Mouse (Mus musculus) spleen, adult 2 months (tissue): ENCODE data around the gene Ifit2. TPM values are rescaled to one million over a fixed set of nuclear protein-coding genes. Genes with fewer than 3 reads are reported as not detected.
"Not testable (repeated sequence)": the region's sequence is repeated elsewhere in the genome, so short reads cannot be mapped to it uniquely, and the experiment has no call there.

Source experiments
- DNase-seq, 2 experiments: peaks; one replicate each; pipeline versions ENCODE4 v3.0.0 to v3.0.0-alpha.2; 2012 to 2021; ENCODE audit warnings: low spot score in 2 of 2, low read depth in 1 of 2
- H3K27ac ChIP-seq: fragments of 200-500 bp; 2 replicates; pipeline ENCODE4 v1.5.1; 2012; ENCODE audit warnings: low read length, inconsistent platforms; ENCODE audit not compliant: insufficient read depth
- H3K27me3 ChIP-seq: fragments of 200-500 bp; 2 replicates; pipeline ENCODE4 v1.6.1; 2012; ENCODE audit warnings: mild to moderate bottlenecking, moderate library complexity, low read length, inconsistent platforms; ENCODE audit not compliant: control insufficient read depth, insufficient read depth
- H3K36me3 ChIP-seq: fragments of 200-500 bp; 2 replicates; pipeline ENCODE4 v1.6.1; 2012; ENCODE audit warnings: mild to moderate bottlenecking, low read length, inconsistent platforms; ENCODE audit not compliant: control insufficient read depth, insufficient read depth
- H3K4me1 ChIP-seq: fragments of 200-500 bp; 2 replicates; pipeline ENCODE4 v1.6.1; 2011; ENCODE audit warnings: inconsistent platforms; ENCODE audit not compliant: control insufficient read depth, insufficient read depth, insufficient read length
- H3K4me3 ChIP-seq: fragments of 200-500 bp; 2 replicates; pipeline ENCODE4 v1.5.1; 2011; ENCODE audit warnings: mild to moderate bottlenecking, inconsistent platforms; ENCODE audit not compliant: insufficient read depth, insufficient read length; ENCODE audit errors: extremely low read depth
- CTCF ChIP-seq: fragments of 200-500 bp; IDR thresholded peaks from 2 replicates; pipeline ENCODE4 v1.5.1; 2011; ENCODE audit warnings: mild to moderate bottlenecking, inconsistent platforms; ENCODE audit not compliant: insufficient read depth, insufficient read length, insufficient replicate concordance; ENCODE audit errors: extremely low read depth
- POLR2A ChIP-seq: fragments of 200-500 bp; IDR thresholded peaks from 2 replicates; pipeline ENCODE4 v1.6.1; 2011; ENCODE audit warnings: low read depth, low read length, inconsistent platforms
- WGBS: fragments of 180-500 bp; shearing (Covaris S2); methylation state at CpG from one replicate; pipeline ENCODE4 v1.1.7; 2018; 5-methylcytosine and 5-hydroxymethylcytosine counted together
- polyA plus RNA-seq: library from polyadenylated mRNA; depleted of rRNA; stranded (reverse); fragments of >200 nt; gene quantifications from 2 replicates; pipeline ENCODE4 v1.2.3, GENCODE M21; 2012

Ifit2 gene
- polyA plus RNA-seq, 1 experiment = 0.83 TPM

DNA sequence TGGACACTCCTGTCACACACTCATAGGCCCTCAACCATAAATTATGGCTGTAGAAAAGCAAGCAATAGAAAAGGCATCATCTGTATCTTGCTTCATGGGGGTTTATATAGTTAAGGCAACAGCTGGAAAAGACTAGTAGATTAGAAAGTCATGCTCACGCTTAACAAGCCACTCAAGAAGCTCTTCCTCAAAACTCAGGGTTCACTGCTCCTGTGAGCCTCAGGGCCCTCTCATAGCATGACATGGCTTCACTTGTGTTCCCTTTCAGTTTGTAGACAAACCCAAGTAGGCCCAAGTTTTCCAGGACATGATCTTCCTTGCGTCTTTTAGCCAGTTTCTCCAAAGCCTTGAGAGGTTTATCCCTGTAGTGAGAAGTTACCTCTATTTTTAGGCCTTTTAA, 43.0 kb downstream of the Ifit2 start:
- H3K27me3 ChIP-seq = no peaks in the 10 kb centered on the region
- TF ChIP-seq CTCF (no peak), POLR2A (no peak)
- peaks cover 8% of the 10 kb centered on the region; the same call in 1 of the 2 replicates for H3K4me1 ChIP-seq

GRCm38 (mm10) chr19:34594523-34594922, 44.0 kb downstream of the Ifit2 start:
- not testable (repeated sequence) for H3K27ac ChIP-seq, H3K4me3 ChIP-seq, H3K27me3 ChIP-seq, H3K4me1 ChIP-seq, H3K36me3 ChIP-seq, DNase-seq
- WGBS = 84% methylated on average over 3 of the region's 3 CpGs

More for the DNA sequence above, 43.0 kb downstream of the Ifit2 start:
- 68% methylated on average over 2 of the region's 2 CpGs for WGBS
- H3K4me3 ChIP-seq = no peak overlapping the region
- DNase-seq = no peak
- H3K36me3 ChIP-seq = no peaks in the 10 kb centered on the region
- H3K27ac ChIP-seq = no peak overlapping the region

GRCm38 (mm10) chr19:34596811-34597210, 46.3 kb downstream of the Ifit2 start:
- no peak overlapping the region for H3K4me3 ChIP-seq
- no peak for TF ChIP-seq CTCF
- TF ChIP-seq POLR2A = no peak
- no peaks in the 10 kb centered on the region for H3K36me3 ChIP-seq
- DNase-seq = no peak
- peak overlapping the region; percentile 1; the same call in 1 of the 2 replicates for H3K27ac ChIP-seq
- peaks cover 11% of the 10 kb centered on the region; the same call in 1 of the 2 replicates for H3K4me1 ChIP-seq
- no peaks in the 10 kb centered on the region for H3K27me3 ChIP-seq

DNA sequence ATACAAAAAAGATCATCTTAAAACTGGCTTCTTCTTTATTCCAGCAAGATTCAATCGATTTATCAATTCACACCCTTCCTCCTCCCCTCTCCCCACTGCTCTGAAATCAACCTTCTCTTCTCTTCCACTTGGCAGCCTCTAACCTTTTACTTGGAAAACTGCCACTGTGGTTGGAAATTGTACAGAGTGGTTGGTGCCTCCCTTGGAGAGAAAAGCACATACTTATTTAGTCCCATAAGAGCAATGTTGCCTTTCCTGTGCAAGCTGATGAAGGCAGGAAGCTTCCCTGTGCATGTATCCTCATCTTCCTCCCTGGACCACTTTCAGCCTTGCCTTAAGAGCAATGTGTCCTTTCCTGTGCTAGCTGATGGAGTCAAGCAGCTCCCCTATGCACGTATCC, 47.8 kb downstream of the Ifit2 start:
- H3K36me3 ChIP-seq = no peaks in the 10 kb centered on the region
- WGBS = 77% methylated on average over 2 of the region's 2 CpGs
- TF ChIP-seq CTCF = no peak
- no peak for TF ChIP-seq POLR2A
- peaks cover 14% of the 10 kb centered on the region; the same call in 1 of the 2 replicates for H3K4me1 ChIP-seq
- no peaks in the 10 kb centered on the region for H3K27me3 ChIP-seq
- DNase-seq = no peak
- no peak overlapping the region for H3K4me3 ChIP-seq
- H3K27ac ChIP-seq = no peak overlapping the region

GRCm38 (mm10) chr19:34599250-34599649, 48.8 kb downstream of the Ifit2 start:
- not testable (repeated sequence) for H3K27ac ChIP-seq, H3K27me3 ChIP-seq, H3K36me3 ChIP-seq, H3K4me3 ChIP-seq
- peaks cover 11% of the 10 kb centered on the region; the same call in 1 of the 2 replicates for H3K4me1 ChIP-seq
- DNase-seq = peak in 1 of 2 experiments; percentile 77

- Histone ChIP-seq H3K4me1 (peaks cover 18% of the 10 kb centered on the region), H3K27ac (peak within 1 kb of the TSS; percentile 78)
- peak in 1 of 2 experiments; percentile 69 for DNase-seq
- 69% methylated on average over 1 of the region's 1 CpGs for WGBS
- H3K36me3 ChIP-seq, H3K4me3 ChIP-seq, H3K27me3 ChIP-seq: not testable (repeated sequence)
Measured at GRCm38 (mm10) chr19:34601888-34602287, 51.4 kb downstream of the Ifit2 start, which contains the start of gene Ifit1bl1. Ifit1bl1 (minus strand) TSS chr19:34601956.

DNA sequence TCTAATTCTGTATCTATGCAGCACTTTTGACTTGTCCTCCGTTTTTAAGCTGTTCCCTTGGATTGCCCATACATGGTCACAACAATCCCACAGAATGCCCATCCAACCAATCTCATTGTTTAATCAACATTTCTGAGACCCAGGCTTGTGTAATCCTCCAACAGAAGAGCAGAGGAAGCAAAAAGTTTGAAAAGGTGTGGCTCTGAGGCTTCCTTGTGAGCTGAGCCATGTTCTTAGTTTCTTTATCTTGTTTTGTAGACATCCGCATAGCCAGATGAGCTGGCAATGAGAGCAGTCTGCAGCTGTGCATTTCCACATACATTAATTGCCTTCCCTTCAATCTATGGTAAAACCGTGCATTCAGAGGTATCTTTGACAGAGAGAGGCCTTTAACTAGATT, 55.0 kb downstream of the Ifit2 start:
- Histone ChIP-seq H3K27me3 (no peaks in the 10 kb centered on the region), H3K4me3 (no peak overlapping the region), H3K27ac (no peak overlapping the region; the same call in 1 of the 2 replicates), H3K36me3 (no peaks in the 10 kb centered on the region), H3K4me1 (peaks cover 17% of the 10 kb centered on the region)
- WGBS = 82% methylated on average over 3 of the region's 3 CpGs
- TF ChIP-seq CTCF (no peak), POLR2A (no peak)
- DNase-seq = no peak

DNA sequence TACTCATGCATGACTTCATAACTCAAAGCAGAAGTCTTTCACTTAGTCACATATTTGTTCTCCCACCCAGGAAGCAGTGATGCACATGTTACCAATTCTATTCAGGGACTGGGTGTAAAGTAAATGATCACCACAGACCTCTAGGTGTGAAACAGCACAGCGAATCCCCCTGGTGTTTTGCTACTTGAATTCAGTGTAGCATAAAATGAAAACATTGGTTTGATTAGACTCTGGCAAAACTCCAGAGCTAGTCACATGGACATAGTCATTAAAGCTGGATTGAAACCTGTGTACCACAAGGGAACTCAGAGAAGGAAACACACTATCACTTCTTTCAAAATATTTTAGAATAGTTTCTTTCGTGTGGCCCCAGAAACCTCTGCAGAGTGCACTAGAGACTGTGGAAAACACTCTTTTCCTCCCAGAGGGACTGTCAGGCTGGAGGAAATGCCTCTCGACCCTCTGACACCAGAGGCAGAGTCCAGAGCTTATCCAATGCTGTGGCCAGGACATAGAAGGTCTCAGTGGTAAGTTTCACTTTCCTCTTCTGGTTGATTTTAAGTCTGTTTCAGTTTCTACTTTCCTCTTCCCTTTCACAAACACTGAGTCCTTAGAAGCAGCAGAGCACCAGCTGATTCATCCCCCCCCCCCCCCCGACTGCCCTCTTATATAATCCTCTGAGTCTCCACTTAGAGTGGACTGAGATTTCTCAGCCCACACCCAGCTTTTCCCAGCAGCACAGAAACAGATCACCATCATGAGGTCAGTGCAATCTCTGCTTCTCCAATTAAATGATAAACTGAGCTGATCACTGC, 57.0 kb downstream of the Ifit2 start, which contains the start of gene Ifit3b:
Ifit3b (plus strand) TSS at position 734 of the 815 bp plus-strand sequence.
- Histone ChIP-seq H3K4me1 (peaks cover 11% of the 10 kb centered on the region), H3K27ac (peak within 1 kb of the TSS; percentile 88)
- not testable (repeated sequence) for H3K36me3 ChIP-seq, H3K27me3 ChIP-seq, H3K4me3 ChIP-seq, DNase-seq
- 8% methylated on average over 4 of the region's 4 CpGs for WGBS

DNA sequence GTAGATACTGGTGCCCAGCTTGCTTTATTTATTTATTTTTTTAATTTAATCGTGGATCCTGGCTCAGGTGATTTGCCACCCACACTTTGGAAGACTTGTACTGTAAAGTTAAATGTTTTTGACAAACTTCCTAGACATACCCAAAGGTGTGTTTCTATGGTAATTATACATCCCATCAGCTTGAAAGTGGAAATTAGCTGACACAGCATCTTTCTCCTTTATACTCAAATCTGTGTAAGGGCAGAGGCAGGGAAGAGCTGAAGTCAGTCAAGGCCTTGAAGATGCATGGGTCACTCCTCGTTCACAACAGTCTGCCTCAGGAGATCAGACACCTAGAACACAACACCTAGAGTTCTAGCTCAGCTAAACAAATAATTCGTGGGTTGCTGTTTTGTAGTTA, 59.6 kb downstream of the Ifit2 start:
- 74% methylated on average over 3 of the region's 3 CpGs for WGBS
- not testable (repeated sequence) for H3K27me3 ChIP-seq, H3K4me3 ChIP-seq, H3K27ac ChIP-seq, DNase-seq, H3K36me3 ChIP-seq
- peaks cover 10% of the 10 kb centered on the region for H3K4me1 ChIP-seq
